Mouse (Mus musculus) stomach, postnatal 0 days (tissue): ENCODE measurements at regions not wholly inside any gene's neighbourhood (a gene's known extent, or its start where the extent isn't known, plus 50 kb on each side); places are given as distances from the start of the nearest gene placed in this dataset.

Experiments used
- ATAC-seq: fragments of 200-750 bp; cut with Nextera tagmentation; 2 replicates; pipeline ENCODE4 v1.8.0; 2017; ENCODE audit not compliant: low FRiP score, low TSS enrichment
- DNase-seq: peaks from one replicate; pipeline ENCODE4 v3.0.0-alpha.2; 2016; ENCODE audit warnings: low spot score
- H3K27ac ChIP-seq: fragments of 300-500 bp; sonication (generic); replicated peaks from 2 replicates; pipeline ENCODE4 v1.5.1; 2014; ENCODE audit warnings: mild to moderate bottlenecking, control low read depth
- H3K27me3 ChIP-seq: fragments of 300-500 bp; sonication (generic); 2 replicates; pipeline ENCODE4 v1.6.1; 2014; ENCODE audit warnings: low read length; ENCODE audit not compliant: control insufficient read depth, insufficient read depth
- H3K36me3 ChIP-seq: fragments of 300-500 bp; sonication (generic); 2 replicates; pipeline ENCODE4 v1.6.1; 2014; ENCODE audit warnings: low read length, mixed read lengths; ENCODE audit not compliant: control insufficient read depth, insufficient read depth
- H3K4me1 ChIP-seq: fragments of 300-500 bp; sonication (generic); replicated peaks from 2 replicates; pipeline ENCODE4 v1.6.1; 2014; ENCODE audit warnings: antibody characterized with exemption; ENCODE audit not compliant: control insufficient read depth, insufficient read depth
- H3K4me2 ChIP-seq: fragments of 300-500 bp; sonication (generic); replicated peaks from 2 replicates; pipeline ENCODE4 v1.6.1; 2014; ENCODE audit warnings: low read depth, mild to moderate bottlenecking, control low read depth, moderate library complexity
- H3K4me3 ChIP-seq: fragments of 300-500 bp; sonication (generic); 2 replicates; pipeline ENCODE4 v1.5.1; 2014; ENCODE audit warnings: low read depth, low read length, control low read depth
- H3K9ac ChIP-seq: fragments of 300-500 bp; sonication (generic); 2 replicates; pipeline ENCODE4 v1.6.1; 2014; ENCODE audit warnings: mild to moderate bottlenecking, low read length, control low read depth, mixed read lengths
- H3K9me3 ChIP-seq: fragments of 300-500 bp; sonication (generic); 2 replicates; pipeline ENCODE4 v1.6.1; 2016; ENCODE audit warnings: low read length; ENCODE audit not compliant: control insufficient read depth
- CTCF ChIP-seq: IDR thresholded peaks from 2 replicates; pipeline ENCODE4 v1.5.1; 2016; ENCODE audit warnings: antibody characterized with exemption, low read depth, mild to moderate bottlenecking, moderate library complexity
- EP300 ChIP-seq: optimal IDR thresholded peaks from 2 replicates; pipeline ENCODE3; 2016; ENCODE audit warnings: antibody characterized with exemption
- WGBS: fragments of 180-500 bp; shearing (Covaris S2); extraction: QIAGEN DNeasy Blood & Tissue Kit; methylation state at CpG from one replicate; pipeline ENCODE4 v1.1.7; 2014; 5-methylcytosine and 5-hydroxymethylcytosine counted together

DNA sequence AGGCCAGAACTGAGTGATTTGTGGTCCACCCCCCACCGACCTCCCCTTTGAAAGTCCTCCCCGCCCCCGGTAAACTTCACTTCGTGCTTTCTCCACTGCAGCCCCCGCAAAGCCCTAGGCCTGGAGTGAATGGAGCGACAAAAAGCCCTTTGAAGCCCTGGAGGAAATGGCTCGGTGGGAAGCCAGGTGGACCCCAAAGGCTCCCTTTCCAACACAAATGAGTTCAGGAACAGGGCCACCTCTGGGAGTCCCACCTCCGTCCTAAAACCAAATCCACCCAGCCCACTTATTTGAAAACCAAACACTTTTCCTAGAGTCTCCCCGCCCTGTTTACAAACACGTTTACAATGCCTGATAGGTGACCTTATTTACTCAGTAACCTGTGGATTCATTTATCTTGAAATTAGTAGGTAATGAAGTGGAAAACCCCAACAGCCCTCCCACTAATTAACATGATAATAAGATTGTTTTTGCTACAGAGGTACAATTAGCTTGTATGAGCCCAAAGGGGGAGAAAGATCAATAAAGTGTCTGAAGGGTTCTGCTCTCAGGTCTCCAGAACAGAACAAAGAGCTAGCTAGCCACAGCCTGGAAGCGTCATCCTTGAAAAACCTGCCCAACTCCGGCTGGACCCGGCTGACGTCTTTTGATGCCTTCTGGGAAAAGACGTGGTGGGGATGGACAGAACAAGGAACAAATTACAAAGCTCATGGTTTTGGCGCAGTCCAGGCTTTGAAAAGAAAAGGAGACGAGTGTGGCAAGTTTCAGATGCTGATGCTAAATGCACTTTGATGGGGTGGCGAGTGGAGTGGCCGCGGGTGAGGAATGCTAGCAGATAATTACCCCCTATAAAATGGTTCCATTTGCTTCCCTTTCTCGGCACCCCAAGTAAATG lies 422.6 kb upstream of the Nr2f2 start:
- H3K4me2 ChIP-seq, result no peak overlapping the region
- H3K9ac ChIP-seq, result no peak overlapping the region
- H3K36me3 ChIP-seq, result no peaks in the 10 kb centered on the region
- no peak overlapping the region for H3K27ac ChIP-seq
- WGBS, result 34% methylated on average over 21 of the region's 21 CpGs
- H3K4me1 ChIP-seq, result no peaks in the 10 kb centered on the region
- no peak for TF ChIP-seq CTCF
- no peak for TF ChIP-seq EP300
- no peaks in the 10 kb centered on the region for H3K9me3 ChIP-seq
- peak; percentile 45 for DNase-seq
- H3K27me3 ChIP-seq, result no peaks in the 10 kb centered on the region
- no peak overlapping the region for H3K4me3 ChIP-seq
- ATAC-seq, result 0 out of 2 replicates have a peak, but pooled peaks have one; percentile 53

DNA sequence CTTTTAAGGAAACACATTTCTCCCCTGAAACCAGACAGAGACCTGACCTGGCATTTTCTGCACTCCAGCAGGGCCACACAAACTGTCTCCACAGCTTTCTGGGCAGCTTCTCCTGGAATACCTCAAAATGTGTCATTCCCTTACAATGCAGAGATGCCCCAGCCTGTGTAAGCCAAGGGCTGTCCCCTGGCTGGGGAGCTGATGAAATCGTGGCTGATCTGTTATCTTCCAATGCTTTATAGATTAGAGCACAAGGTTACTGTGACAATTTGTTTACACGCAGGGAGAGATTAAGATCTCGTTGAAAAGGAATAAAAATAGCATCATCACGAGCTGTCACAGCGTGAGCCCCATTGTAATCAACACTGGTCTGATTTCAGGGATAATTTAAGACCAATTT lies 421.4 kb upstream of the Nr2f2 start:
- DNase-seq, result no peak
- Histone ChIP-seq H3K36me3 (no peaks in the 10 kb centered on the region), H3K4me2 (no peak overlapping the region), H3K4me1 (no peaks in the 10 kb centered on the region), H3K9me3 (no peaks in the 10 kb centered on the region), H3K9ac (no peak overlapping the region), H3K4me3 (no peak overlapping the region), H3K27ac (no peak overlapping the region), H3K27me3 (no peaks in the 10 kb centered on the region)
- no peak for ATAC-seq
- no peak for TF ChIP-seq CTCF
- no peak for TF ChIP-seq EP300
- WGBS, result 44% methylated on average over 5 of the region's 5 CpGs

GRCm38 (mm10) chr7:70780742-70781332 lies 414.3 kb upstream of the Nr2f2 start:
- TF ChIP-seq EP300 (no peak), CTCF (no peak)
- Histone ChIP-seq H3K36me3 (no peaks in the 10 kb centered on the region), H3K27ac (no peak overlapping the region), H3K9me3 (no peaks in the 10 kb centered on the region), H3K4me1 (no peaks in the 10 kb centered on the region), H3K4me3 (no peak overlapping the region), H3K27me3 (no peaks in the 10 kb centered on the region), H3K4me2 (no peak overlapping the region), H3K9ac (no peak overlapping the region)
- ATAC-seq (no peak), DNase-seq (peak; percentile 37)
- WGBS, result 24% methylated on average over 2 of the region's 2 CpGs

DNA sequence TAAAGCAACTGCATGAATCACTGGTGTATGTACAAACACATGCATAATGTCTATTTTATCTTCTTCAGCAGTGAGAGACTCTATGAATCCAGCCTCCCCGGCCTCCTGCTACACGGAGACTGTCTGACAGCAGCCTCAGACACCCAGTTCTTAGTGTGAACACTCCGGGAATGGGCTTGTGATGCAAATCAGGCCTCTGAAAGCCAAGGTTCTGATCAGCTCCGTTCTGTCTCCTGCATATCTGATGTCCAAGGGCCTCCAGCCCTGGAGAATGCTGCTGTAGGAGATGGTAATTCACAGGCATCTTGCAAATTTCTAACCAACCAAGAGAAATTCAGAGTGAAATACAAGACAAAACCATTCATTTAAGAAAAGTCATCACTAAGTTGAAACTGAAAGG lies 411.2 kb upstream of the Nr2f2 start:
- no peaks in the 10 kb centered on the region for H3K4me1 ChIP-seq
- DNase-seq (no peak), ATAC-seq (no peak)
- no peak overlapping the region for H3K4me3 ChIP-seq
- no peak overlapping the region for H3K4me2 ChIP-seq
- 66% methylated on average over 4 of the region's 4 CpGs for WGBS
- no peaks in the 10 kb centered on the region for H3K27me3 ChIP-seq
- H3K36me3 ChIP-seq, result no peaks in the 10 kb centered on the region
- TF ChIP-seq EP300 (no peak), CTCF (no peak)
- no peak overlapping the region for H3K27ac ChIP-seq
- no peak overlapping the region for H3K9ac ChIP-seq
- no peaks in the 10 kb centered on the region for H3K9me3 ChIP-seq

GRCm38 (mm10) chr7:70769655-70770054 lies 403.1 kb upstream of the Nr2f2 start:
- Histone ChIP-seq H3K36me3 (no peaks in the 10 kb centered on the region), H3K4me3 (no peak overlapping the region), H3K9ac (no peak overlapping the region), H3K27me3 (no peaks in the 10 kb centered on the region), H3K4me2 (no peak overlapping the region), H3K27ac (no peak overlapping the region), H3K4me1 (no peaks in the 10 kb centered on the region; the same call in 1 of the 2 replicates), H3K9me3 (no peaks in the 10 kb centered on the region)
- ATAC-seq (no peak), DNase-seq (peak; percentile 34)
- TF ChIP-seq CTCF (no peak), EP300 (no peak)
- WGBS, result 41% methylated on average over 6 of the region's 6 CpGs

DNA sequence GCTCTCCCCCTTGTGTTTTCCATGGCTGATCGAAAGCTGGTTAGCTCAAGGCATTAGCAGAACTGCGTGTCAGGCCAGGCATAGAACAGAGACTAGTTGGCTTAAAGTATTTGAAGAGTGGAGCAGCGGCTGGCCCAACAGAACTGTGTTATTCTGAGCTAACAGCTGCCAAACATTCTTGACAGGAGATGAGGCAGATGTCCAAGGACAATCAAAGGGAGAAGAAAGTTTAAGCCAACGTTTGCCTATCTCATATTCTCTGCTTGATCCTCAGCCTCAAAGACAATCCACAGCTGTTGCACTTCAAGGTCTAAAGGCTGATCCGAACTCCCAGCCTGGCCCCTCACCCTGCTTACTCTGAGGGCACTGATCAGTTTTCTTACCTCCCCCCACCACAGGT lies 401.2 kb upstream of the Nr2f2 start:
- no peak for ATAC-seq
- no peak overlapping the region for H3K4me3 ChIP-seq
- no peaks in the 10 kb centered on the region for H3K9me3 ChIP-seq
- no peak overlapping the region for H3K9ac ChIP-seq
- H3K4me1 ChIP-seq, result no peaks in the 10 kb centered on the region; the same call in 1 of the 2 replicates
- no peak overlapping the region for H3K4me2 ChIP-seq
- no peak overlapping the region for H3K27ac ChIP-seq
- no peak for DNase-seq
- H3K27me3 ChIP-seq, result no peaks in the 10 kb centered on the region
- WGBS, result 48% methylated on average over 5 of the region's 5 CpGs
- no peak for TF ChIP-seq CTCF
- TF ChIP-seq EP300, result no peak
- H3K36me3 ChIP-seq, result no peaks in the 10 kb centered on the region
